Mouse (Mus musculus) cerebellum, postnatal 14 days (tissue): ENCODE measurements around the gene Trabd.

Experiments used
- DNase-seq, 2 experiments: peaks; one replicate each; pipeline ENCODE4 v3.0.0; 2021; ENCODE audit warnings: mixed read lengths in 2 of 2

The Trabd gene

GRCm38 (mm10) chr15:89074613-89075477 is at the start of gene Trabd:
Gene Trabd, plus strand, starts transcription at chr15:89075124.
- DNase-seq, result peak in 1 of 2 experiments; percentile 50

- DNase-seq, result peak in 1 of 2 experiments; percentile 2
These were observed 30.5 kb upstream of the Trabd start for GRCm38 (mm10) chr15:89044381-89044780.

- no peak for DNase-seq
These were observed 28.6 kb upstream of the Trabd start for GRCm38 (mm10) chr15:89046356-89046755.

GRCm38 (mm10) chr15:89054666-89055065 is 20.3 kb upstream of the Trabd start:
- no peak for DNase-seq

GRCm38 (mm10) chr15:89058736-89059135 is 16.2 kb upstream of the Trabd start:
- peak; percentile 25 to 27 for DNase-seq

- DNase-seq, result peak; percentile 73
These were observed 15.6 kb upstream of the Trabd start, which contains the start of gene Panx2 for GRCm38 (mm10) chr15:89059161-89059931. Gene Panx2, plus strand, starts transcription at chr15:89059734.

GRCm38 (mm10) chr15:89060032-89060681 is 14.8 kb upstream of the Trabd start:
- peak; percentile 71 to 72 for DNase-seq

GRCm38 (mm10) chr15:89060811-89061460 is 14.0 kb upstream of the Trabd start:
- peak; percentile 20 to 24 for DNase-seq

GRCm38 (mm10) chr15:89061761-89062517 is 13.0 kb upstream of the Trabd start:
- DNase-seq, result no peak

- DNase-seq, result no peak
These were observed 12.4 kb upstream of the Trabd start for GRCm38 (mm10) chr15:89062518-89062910.

GRCm38 (mm10) chr15:89063001-89063400 is 11.9 kb upstream of the Trabd start:
- DNase-seq, result peak; percentile 26 to 29

GRCm38 (mm10) chr15:89063536-89063935 is 11.4 kb upstream of the Trabd start:
- DNase-seq, result peak; percentile 60 to 74

GRCm38 (mm10) chr15:89064891-89065290 is 10.0 kb upstream of the Trabd start:
- DNase-seq, result peak in 1 of 2 experiments; percentile 21

GRCm38 (mm10) chr15:89067609-89068008 is 7.3 kb upstream of the Trabd start:
- peak in 1 of 2 experiments; percentile 26 for DNase-seq

GRCm38 (mm10) chr15:89068226-89068625 is 6.7 kb upstream of the Trabd start:
- DNase-seq, result peak in 1 of 2 experiments; percentile 23

GRCm38 (mm10) chr15:89069336-89069840 is 5.5 kb upstream of the Trabd start:
- peak; percentile 9 to 11 for DNase-seq

GRCm38 (mm10) chr15:89070606-89071005 is 4.3 kb upstream of the Trabd start:
- DNase-seq, result peak in 1 of 2 experiments; percentile 20

- DNase-seq, result no peak
These were observed 826 bp upstream of the Trabd start for GRCm38 (mm10) chr15:89073993-89074603.

GRCm38 (mm10) chr15:89075478-89076147 is 689 bp downstream of the Trabd start:
- peak; percentile 93 for DNase-seq

- DNase-seq, result peak; percentile 78 to 82
These were observed 1.3 kb downstream of the Trabd start for GRCm38 (mm10) chr15:89076156-89076731.
